Mouse (Mus musculus): ENCODE data around the gene Gpr39.
"Not testable (repeated sequence)": the region's sequence is repeated elsewhere in the genome, so short reads cannot be mapped to it uniquely, and the experiment has no call there.

The Gpr39 gene

GRCm38 (mm10) chr1:125676790-125677273 is at the start of gene Gpr39:
TSS of gene Gpr39 (plus strand) at chr1:125676995.
- no peak for DNase-seq (ENCODE audit: low spot score in 2 of 2)

DNA sequence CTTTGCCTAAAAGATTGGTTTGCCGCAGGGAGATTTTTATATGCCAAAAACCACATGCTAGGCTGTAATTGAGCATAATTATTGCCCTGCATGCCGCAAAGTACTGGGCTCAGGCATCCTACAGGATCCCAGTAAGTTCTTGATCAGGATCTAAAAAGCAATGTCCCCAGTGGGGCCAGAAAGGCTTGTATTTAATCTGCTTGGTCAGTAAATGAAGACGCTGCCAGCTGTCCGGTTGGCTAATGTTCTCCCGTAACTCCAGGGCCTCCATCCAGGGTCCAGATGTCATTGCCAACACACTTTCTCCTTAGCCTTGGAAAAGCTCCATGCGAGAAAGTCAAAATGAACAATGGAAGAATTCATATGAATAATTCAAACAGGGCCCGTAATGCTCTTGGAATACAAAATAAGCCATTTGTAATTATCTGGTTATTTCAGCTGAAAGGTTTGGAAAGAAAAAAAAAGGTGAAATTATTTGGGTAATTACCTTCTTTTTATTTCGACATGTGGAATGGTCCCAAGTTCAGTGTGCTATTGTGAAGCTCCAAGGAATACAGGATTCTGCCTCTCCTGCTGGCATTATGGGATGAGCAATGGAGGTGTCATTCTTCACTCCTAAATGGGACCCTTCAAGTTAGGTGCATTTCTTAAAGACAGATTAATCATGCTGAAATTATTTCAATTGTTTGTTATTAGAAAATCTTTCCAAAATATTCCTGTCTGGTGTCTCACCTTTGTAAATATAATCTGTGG is 37.1 kb upstream of the Gpr39 start:
- peak; percentile 9 for DNase-seq (ENCODE audit: low spot score in 2 of 2)

DNA sequence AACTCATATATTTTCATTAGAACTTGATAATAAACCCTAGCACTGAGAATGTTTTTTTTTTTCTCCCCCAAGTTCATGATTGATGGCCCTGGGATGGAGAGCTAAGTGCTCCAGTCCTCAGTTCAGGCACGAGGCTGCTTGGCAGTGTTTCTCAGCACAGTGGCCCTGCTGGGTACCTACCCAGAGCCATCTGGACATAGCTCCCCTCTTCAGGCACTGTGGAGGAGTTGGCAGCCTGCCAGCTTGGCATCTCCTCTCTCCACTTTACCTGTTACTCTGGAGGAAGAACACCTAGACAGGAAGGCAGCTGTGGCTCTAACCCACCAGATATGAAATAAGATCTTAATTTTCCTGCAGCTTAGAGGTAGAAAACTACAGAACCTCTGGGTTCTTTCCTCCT is 33.2 kb upstream of the Gpr39 start:
- DNase-seq (ENCODE audit: low spot score in 2 of 2): no peak

- DNase-seq (ENCODE audit: low spot score in 2 of 2): not testable (repeated sequence)
Measured at GRCm38 (mm10) chr1:125646816-125647215, 30.0 kb upstream of the Gpr39 start.

DNA sequence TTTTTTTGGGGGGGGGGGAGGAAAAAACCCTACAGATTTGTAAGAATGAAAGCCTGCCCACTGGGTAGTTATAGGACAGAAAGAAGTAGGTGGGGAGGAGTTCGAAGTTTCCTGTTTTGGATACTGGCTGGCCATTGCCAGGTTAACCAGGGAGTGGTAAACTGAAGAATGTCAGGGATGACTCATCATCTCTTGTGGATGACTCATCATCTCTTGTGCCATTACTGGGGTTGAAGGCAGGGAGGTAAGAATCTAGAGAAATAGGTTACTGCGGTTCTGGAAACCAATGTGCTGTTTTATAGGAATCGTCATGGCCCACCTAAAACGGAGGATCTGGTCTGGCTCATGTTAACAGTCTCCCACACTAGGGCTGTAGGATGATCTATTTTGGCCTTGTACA is 28.8 kb upstream of the Gpr39 start:
- no peak for DNase-seq (ENCODE audit: low spot score in 2 of 2)

- no peak for DNase-seq (ENCODE audit: low spot score in 2 of 2)
Measured at GRCm38 (mm10) chr1:125649056-125649455, 27.7 kb upstream of the Gpr39 start.

DNA sequence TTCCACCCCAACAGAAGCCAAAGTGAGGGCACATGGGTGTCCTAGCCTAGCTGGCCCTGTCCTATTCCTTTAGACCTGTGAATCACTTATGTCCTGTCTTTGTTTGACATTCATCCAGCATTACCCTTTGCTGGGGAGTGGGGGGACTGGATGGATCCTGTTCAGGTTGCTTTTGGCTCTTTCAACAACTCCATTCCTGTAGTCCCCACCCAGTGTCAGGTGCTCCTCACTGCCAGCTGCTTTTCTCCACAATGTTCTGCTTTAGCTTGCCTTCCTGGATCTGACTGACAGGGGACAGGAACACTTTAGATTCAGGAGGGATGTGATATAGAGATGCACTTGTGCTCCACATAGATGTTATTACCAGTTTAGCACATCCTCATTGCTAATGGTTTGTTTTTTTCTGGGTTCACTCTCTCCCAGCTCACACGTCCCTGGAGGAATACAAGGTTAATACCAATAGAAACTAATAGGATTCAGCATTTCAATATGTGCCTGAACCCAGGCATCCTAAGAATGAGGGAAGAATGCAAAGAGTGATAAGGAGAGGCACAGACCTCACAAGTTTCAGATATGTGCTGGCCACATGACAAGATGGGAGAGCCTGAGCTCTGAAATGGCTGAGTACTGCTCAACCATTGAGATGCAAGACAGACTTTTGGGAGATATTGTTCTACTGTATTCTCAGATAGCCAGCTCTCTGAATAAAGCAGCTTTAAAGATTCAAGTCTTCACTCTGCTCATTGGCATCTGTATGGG is 23.8 kb upstream of the Gpr39 start:
- no peak for DNase-seq (ENCODE audit: low spot score in 2 of 2)

GRCm38 (mm10) chr1:125657416-125657815 is 19.4 kb upstream of the Gpr39 start:
- no peak for DNase-seq (ENCODE audit: low spot score in 2 of 2)

GRCm38 (mm10) chr1:125660151-125660550 is 16.6 kb upstream of the Gpr39 start:
- no peak for DNase-seq (ENCODE audit: low spot score in 2 of 2)

- no peak for DNase-seq (ENCODE audit: low spot score in 2 of 2)
Measured at GRCm38 (mm10) chr1:125660901-125661300, 15.9 kb upstream of the Gpr39 start.

- no peak for DNase-seq (ENCODE audit: low spot score in 2 of 2)
Measured at GRCm38 (mm10) chr1:125662058-125662457, 14.7 kb upstream of the Gpr39 start.

DNA sequence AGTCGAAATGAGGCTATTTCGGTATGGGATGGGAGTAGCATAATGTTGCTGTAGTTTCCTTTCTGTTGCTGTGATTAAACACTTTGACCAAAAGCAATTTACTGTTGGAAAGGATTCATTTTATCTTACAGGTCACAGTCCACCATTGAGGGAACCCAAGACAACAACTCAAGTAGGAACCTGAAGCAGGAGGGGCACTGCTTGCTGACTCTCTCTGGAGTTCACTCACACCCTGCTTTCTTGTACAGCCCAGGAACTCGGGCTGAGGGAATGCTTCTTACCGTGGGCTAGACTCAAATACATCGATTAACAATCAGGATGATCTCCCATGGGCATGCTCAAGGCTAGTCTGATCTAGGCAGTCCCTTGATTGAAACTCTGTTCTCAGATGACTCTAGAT is 14.1 kb upstream of the Gpr39 start:
- DNase-seq (ENCODE audit: low spot score in 2 of 2): no peak

- no peak for DNase-seq (ENCODE audit: low spot score in 2 of 2)
Measured at GRCm38 (mm10) chr1:125663104-125663503, 13.7 kb upstream of the Gpr39 start.

- DNase-seq (ENCODE audit: low spot score in 2 of 2): no peak
Measured at GRCm38 (mm10) chr1:125665127-125665637, 11.6 kb upstream of the Gpr39 start.

GRCm38 (mm10) chr1:125669035-125669434 is 7.8 kb upstream of the Gpr39 start:
- no peak for DNase-seq (ENCODE audit: low spot score in 2 of 2)

- no peak for DNase-seq (ENCODE audit: low spot score in 2 of 2)
Measured at GRCm38 (mm10) chr1:125675186-125675585, 1.6 kb upstream of the Gpr39 start.

- no peak for DNase-seq (ENCODE audit: low spot score in 2 of 2)
Measured at GRCm38 (mm10) chr1:125677286-125677685, 491 bp downstream of the Gpr39 start.

DNA sequence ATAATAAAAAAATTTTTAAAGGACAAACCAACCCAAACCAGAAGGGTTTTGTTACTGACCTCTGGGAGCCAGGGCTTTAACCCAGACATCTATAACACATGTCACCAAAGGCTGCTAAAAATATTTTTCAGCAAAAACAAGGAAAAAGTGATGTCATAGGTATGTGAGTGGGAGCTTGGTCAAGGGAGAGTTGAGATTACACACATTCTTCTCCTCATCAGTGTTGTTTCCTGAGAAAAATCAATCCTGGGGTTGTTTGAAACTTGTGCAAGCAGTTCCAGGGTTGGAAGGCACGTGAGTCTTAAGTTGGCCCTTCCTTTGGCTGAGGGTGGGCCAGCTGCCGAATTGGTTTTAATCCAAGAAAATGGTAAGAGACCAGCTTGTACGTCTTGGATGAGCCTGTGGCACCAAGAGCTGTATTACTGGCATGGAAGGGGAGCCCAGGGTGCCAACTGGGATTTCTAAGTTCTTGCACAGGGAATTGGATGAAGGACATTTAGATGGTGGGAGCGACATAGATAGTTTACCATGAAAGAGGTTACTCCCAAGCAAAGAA is 2.8 kb downstream of the Gpr39 start:
- DNase-seq (ENCODE audit: low spot score in 2 of 2): no peak

- DNase-seq (ENCODE audit: low spot score in 2 of 2): no peak
Measured at GRCm38 (mm10) chr1:125684423-125684822, 7.6 kb downstream of the Gpr39 start.

- no peak for DNase-seq (ENCODE audit: low spot score in 2 of 2)
Measured at GRCm38 (mm10) chr1:125685304-125685703, 8.5 kb downstream of the Gpr39 start.

- DNase-seq (ENCODE audit: low spot score in 2 of 2): no peak
Measured at GRCm38 (mm10) chr1:125687701-125688420, 11.1 kb downstream of the Gpr39 start.

- no peak for DNase-seq (ENCODE audit: low spot score in 2 of 2)
Measured at GRCm38 (mm10) chr1:125693541-125693940, 16.7 kb downstream of the Gpr39 start.

Data from frontal cortex, postnatal 10 days (tissue).